Mouse (Mus musculus): ENCODE data around the gene Orc3. TPM values are rescaled to one million over a fixed set of nuclear protein-coding genes. Genes with fewer than 3 reads are reported as not detected.
A peak's percentile ranks its signal among the peaks of the same experiment; 100 is the strongest.
"Not testable (repeated sequence)": the region's sequence is repeated elsewhere in the genome, so short reads cannot be mapped to it uniquely, and the experiment has no call there.

Orc3 gene
- polyA plus RNA-seq, 1 experiment from 2014 or later, result 71.9 TPM

DNA sequence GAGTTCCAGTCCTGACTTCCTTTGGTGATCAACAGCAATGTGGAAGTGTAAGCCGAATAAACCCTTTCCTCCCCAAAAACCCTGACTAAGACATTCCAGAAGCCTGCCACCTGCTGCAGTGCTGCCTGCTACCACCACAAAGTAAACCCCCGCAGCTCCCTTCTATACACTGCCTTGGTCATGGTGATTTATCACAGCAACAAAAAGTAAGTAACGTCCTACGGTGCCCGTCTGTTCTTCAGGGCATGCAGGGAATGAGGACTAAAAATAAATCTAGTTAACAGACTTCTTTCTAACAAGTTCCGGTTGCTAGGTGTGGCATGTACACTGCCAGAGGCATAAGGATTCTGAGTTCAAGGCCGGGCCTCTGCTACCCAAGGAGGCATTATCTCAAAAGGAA lies 32.8 kb downstream of the Orc3 start:
- H3K36me3 ChIP-seq, result peaks cover 36% of the 10 kb centered on the region
- H3K4me2 ChIP-seq, result no peak overlapping the region
- H3K9me3 ChIP-seq, result no peaks in the 10 kb centered on the region
- no peak; the same call in 1 of the 2 replicates for ATAC-seq (ENCODE audit: insufficient read depth, low FRiP score, low read depth)
- no peak overlapping the region for H3K4me3 ChIP-seq (replicated peaks)
- H3K27ac ChIP-seq, result no peak overlapping the region
- H3K4me1 ChIP-seq, result no peaks in the 10 kb centered on the region
- H3K27me3 ChIP-seq (replicated peaks), result no peaks in the 10 kb centered on the region
- WGBS, result 66% methylated on average over 7 of the region's 7 CpGs
- no peak overlapping the region for H3K9ac ChIP-seq

DNA sequence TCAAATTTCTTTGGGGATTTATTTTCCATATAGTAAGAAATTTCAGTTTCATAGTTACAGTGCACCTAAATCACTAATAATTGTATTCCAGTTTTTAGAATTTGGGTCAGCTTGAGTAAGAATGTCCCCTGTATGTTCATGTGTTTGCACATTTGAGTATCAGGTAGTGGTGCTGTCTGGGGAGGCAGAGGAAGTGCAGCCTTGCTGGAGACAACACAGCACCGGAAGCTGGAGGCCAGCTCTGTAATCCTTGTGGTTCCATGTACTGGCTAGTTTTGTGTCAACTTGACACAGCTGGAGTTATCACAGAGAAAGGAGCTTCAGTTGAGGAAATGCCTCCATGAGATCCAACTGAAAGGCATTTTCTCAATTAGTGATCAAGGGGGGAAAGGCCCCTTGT lies 33.3 kb downstream of the Orc3 start:
- not testable (repeated sequence) for H3K4me3 ChIP-seq (replicated peaks); H3K27ac ChIP-seq; H3K9ac ChIP-seq; H3K4me2 ChIP-seq; ATAC-seq (ENCODE audit: insufficient read depth, low FRiP score, low read depth); H3K4me1 ChIP-seq; H3K27me3 ChIP-seq (replicated peaks); H3K9me3 ChIP-seq
- 74% methylated on average over 1 of the region's 1 CpGs for WGBS
- peaks cover 36% of the 10 kb centered on the region for H3K36me3 ChIP-seq

DNA sequence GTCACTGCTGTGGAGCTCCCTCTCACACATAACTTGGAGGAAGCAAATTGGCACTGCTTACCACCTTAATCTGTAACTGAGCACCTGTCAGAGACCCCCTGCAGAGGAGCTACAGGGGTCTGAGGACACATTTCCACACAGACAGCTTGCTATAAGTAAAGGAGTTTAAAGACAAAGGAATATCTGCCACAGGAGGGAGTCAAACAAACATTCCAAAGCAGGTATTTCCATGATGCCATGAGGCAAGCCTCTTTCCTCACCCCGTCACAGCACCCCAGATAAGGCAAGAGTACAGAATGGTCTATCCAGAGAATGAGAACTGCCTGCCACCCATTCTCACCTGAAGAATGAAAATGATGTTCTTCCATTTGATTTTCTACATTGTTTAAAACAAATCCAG lies 35.5 kb downstream of the Orc3 start:
- H3K36me3 ChIP-seq, result peaks cover 48% of the 10 kb centered on the region
- no peak overlapping the region for H3K27ac ChIP-seq
- no peak for ATAC-seq (ENCODE audit: insufficient read depth, low FRiP score, low read depth)
- WGBS, result 85% methylated on average over 1 of the region's 1 CpGs
- no peaks in the 10 kb centered on the region for H3K27me3 ChIP-seq (replicated peaks)
- no peak overlapping the region for H3K4me2 ChIP-seq
- no peak overlapping the region for H3K9ac ChIP-seq
- H3K4me3 ChIP-seq (replicated peaks), result no peak overlapping the region
- no peaks in the 10 kb centered on the region for H3K9me3 ChIP-seq
- no peaks in the 10 kb centered on the region for H3K4me1 ChIP-seq

- WGBS, result 86% methylated on average over 2 of the region's 2 CpGs
- Histone ChIP-seq H3K4me2 (no peak overlapping the region), H3K27me3 (replicated peaks) (no peaks in the 10 kb centered on the region), H3K9me3 (no peaks in the 10 kb centered on the region), H3K9ac (no peak overlapping the region), H3K4me1 (no peaks in the 10 kb centered on the region), H3K36me3 (peaks cover 45% of the 10 kb centered on the region), H3K27ac (no peak overlapping the region), H3K4me3 (replicated peaks) (no peak overlapping the region)
- no peak for ATAC-seq (ENCODE audit: insufficient read depth, low FRiP score, low read depth)
These were observed 37.7 kb downstream of the Orc3 start for GRCm38 (mm10) chr4:34577028-34577427.

- Histone ChIP-seq H3K36me3 (peaks cover 45% of the 10 kb centered on the region), H3K27ac (no peak overlapping the region), H3K4me1 (no peaks in the 10 kb centered on the region), H3K4me2 (no peak overlapping the region), H3K9me3 (no peaks in the 10 kb centered on the region), H3K27me3 (replicated peaks) (no peaks in the 10 kb centered on the region), H3K9ac (no peak overlapping the region), H3K4me3 (replicated peaks) (no peak overlapping the region)
- WGBS, result 82% methylated on average over 2 of the region's 2 CpGs
- ATAC-seq (ENCODE audit: insufficient read depth, low FRiP score, low read depth), result no peak
These were observed 41.9 kb downstream of the Orc3 start for GRCm38 (mm10) chr4:34572876-34573275.

- no peaks in the 10 kb centered on the region for H3K9me3 ChIP-seq
These were observed 48.5 kb downstream of the Orc3 start for GRCm38 (mm10) chr4:34566226-34566625.

GRCm38 (mm10) chr4:34560971-34561370 lies 53.8 kb downstream of the Orc3 start:
- ATAC-seq (ENCODE audit: insufficient read depth, low FRiP score, low read depth), result no peak
- Histone ChIP-seq H3K36me3 (0 out of 2 replicates have a peak, but pooled peaks cover 7% of the 10 kb centered on the region), H3K9ac (no peak overlapping the region), H3K4me1 (no peaks in the 10 kb centered on the region), H3K9me3 (no peaks in the 10 kb centered on the region), H3K27me3 (replicated peaks) (no peaks in the 10 kb centered on the region), H3K27ac (no peak overlapping the region), H3K4me2 (no peak overlapping the region), H3K4me3 (replicated peaks) (no peak overlapping the region)
- WGBS, result 58% methylated on average over 4 of the region's 4 CpGs

More at GRCm38 (mm10) chr4:34566226-34566625, 48.5 kb downstream of the Orc3 start:
- Histone ChIP-seq H3K4me1 (no peaks in the 10 kb centered on the region), H3K36me3 (peaks cover 23% of the 10 kb centered on the region), H3K4me2 (no peak overlapping the region), H3K9ac (no peak overlapping the region), H3K27ac (no peak overlapping the region), H3K4me3 (replicated peaks) (no peak overlapping the region), H3K27me3 (replicated peaks) (no peaks in the 10 kb centered on the region)
- WGBS, result 82% methylated on average over 6 of the region's 6 CpGs
- ATAC-seq (ENCODE audit: insufficient read depth, low FRiP score, low read depth), result no peak

- Histone ChIP-seq H3K4me2 (no peak overlapping the region), H3K9ac (no peak overlapping the region), H3K4me3 (replicated peaks) (no peak overlapping the region), H3K36me3 (no peaks in the 10 kb centered on the region), H3K27ac (no peak overlapping the region), H3K4me1 (no peaks in the 10 kb centered on the region; the same call in 1 of the 2 replicates), H3K27me3 (replicated peaks) (no peaks in the 10 kb centered on the region), H3K9me3 (no peaks in the 10 kb centered on the region)
- no peak for ATAC-seq (ENCODE audit: insufficient read depth, low FRiP score, low read depth)
These were observed 58.6 kb downstream of the Orc3 start for GRCm38 (mm10) chr4:34556183-34556582.

GRCm38 (mm10) chr4:34555604-34556003 lies 59.1 kb downstream of the Orc3 start:
- Histone ChIP-seq H3K9me3 (no peaks in the 10 kb centered on the region), H3K36me3 (no peaks in the 10 kb centered on the region), H3K4me3 (replicated peaks) (no peak overlapping the region), H3K4me2 (no peak overlapping the region), H3K27me3 (replicated peaks) (no peaks in the 10 kb centered on the region), H3K27ac (no peak overlapping the region), H3K9ac (no peak overlapping the region), H3K4me1 (no peaks in the 10 kb centered on the region; the same call in 1 of the 2 replicates)
- WGBS, result 93% methylated on average over 3 of the region's 3 CpGs
- no peak for ATAC-seq (ENCODE audit: insufficient read depth, low FRiP score, low read depth)

- Histone ChIP-seq H3K4me3 (replicated peaks) (no peak overlapping the region), H3K9me3 (no peaks in the 10 kb centered on the region), H3K27me3 (replicated peaks) (no peaks in the 10 kb centered on the region), H3K36me3 (no peaks in the 10 kb centered on the region), H3K27ac (no peak overlapping the region), H3K4me1 (no peaks in the 10 kb centered on the region; the same call in 1 of the 2 replicates), H3K4me2 (no peak overlapping the region), H3K9ac (no peak overlapping the region)
- ATAC-seq (ENCODE audit: insufficient read depth, low FRiP score, low read depth), result no peak
- 39% methylated on average over 1 of the region's 1 CpGs for WGBS
These were observed 60.1 kb downstream of the Orc3 start for GRCm38 (mm10) chr4:34554596-34554995.

GRCm38 (mm10) chr4:34551966-34552365 lies 62.8 kb downstream of the Orc3 start:
- 7% methylated on average over 3 of the region's 3 CpGs for WGBS
- Histone ChIP-seq H3K4me2 (peak overlapping the region; percentile 60), H3K9ac (peak overlapping the region; percentile 6; the same call in 1 of the 2 replicates), H3K4me3 (replicated peaks) (peak overlapping the region; percentile 97), H3K36me3 (no peaks in the 10 kb centered on the region), H3K27me3 (replicated peaks) (no peaks in the 10 kb centered on the region), H3K4me1 (no peaks in the 10 kb centered on the region; the same call in 1 of the 2 replicates), H3K27ac (peak overlapping the region; percentile 96; the same call in 1 of the 2 replicates), H3K9me3 (no peaks in the 10 kb centered on the region)
- no peak for ATAC-seq (ENCODE audit: insufficient read depth, low FRiP score, low read depth)

DNA sequence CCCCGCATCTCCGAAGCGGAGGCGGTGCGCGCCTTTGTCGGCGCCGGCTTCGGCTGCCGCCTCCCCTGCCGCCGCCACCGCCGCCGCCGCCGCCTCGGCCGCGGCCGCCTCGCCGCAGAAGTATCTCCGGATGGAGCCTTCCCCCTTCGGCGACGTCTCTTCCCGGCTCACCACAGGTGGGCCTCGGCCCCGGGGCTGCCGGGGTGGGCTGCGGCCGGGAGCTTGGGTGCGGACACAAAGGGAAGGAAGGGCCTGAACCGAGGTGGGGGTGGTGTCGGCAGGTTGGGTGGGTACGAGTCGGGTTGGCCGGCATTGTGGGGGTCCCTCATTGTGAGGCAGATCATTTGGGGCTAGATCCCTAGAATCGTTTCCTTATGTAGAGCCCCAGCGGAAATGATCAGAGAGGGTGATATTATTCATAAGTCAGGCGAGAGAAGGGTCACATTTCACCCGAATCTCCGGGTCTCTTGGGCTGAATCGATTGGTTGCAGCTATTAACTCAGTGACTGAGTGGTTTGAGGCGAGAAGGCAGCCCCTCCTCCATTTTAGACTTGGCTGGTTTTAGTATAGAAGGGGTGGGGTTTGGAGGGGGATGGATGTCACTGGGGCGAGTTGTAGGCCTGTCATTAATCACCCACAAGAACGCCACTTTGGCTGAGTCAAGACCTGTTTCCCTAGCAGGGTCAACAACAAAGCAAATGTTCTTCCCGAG lies 63.5 kb downstream of the Orc3 start:
- no peaks in the 10 kb centered on the region for H3K9me3 ChIP-seq
- H3K36me3 ChIP-seq, result no peaks in the 10 kb centered on the region
- H3K27ac ChIP-seq, result peak overlapping the region; percentile 96
- H3K4me3 ChIP-seq (replicated peaks), result peak overlapping the region; percentile 97
- ATAC-seq (ENCODE audit: insufficient read depth, low FRiP score, low read depth), result peak; percentile 74
- WGBS, result 0% methylated on average over 43 of the region's 50 CpGs
- H3K27me3 ChIP-seq (replicated peaks), result no peaks in the 10 kb centered on the region
- H3K4me2 ChIP-seq, result peak overlapping the region; percentile 60
- H3K9ac ChIP-seq, result peak overlapping the region; percentile 97
- H3K4me1 ChIP-seq, result no peaks in the 10 kb centered on the region; the same call in 1 of the 2 replicates

Measured in stomach, embryonic 15.5 days (tissue).